Mouse (Mus musculus) megakaryocyte-erythroid progenitor cell, adult 5-6 weeks (primary cell): ENCODE measurements around the gene Nudt8. TPM values are rescaled to one million over a fixed set of nuclear protein-coding genes. Genes with fewer than 3 reads are reported as not detected.
"Not testable (repeated sequence)": the region's sequence is repeated elsewhere in the genome, so short reads cannot be mapped to it uniquely, and the experiment has no call there.

ENCODE experiments used
- ATAC-seq: replicated peaks from 2 replicates; pipeline ENCODE4 v1.8.0; 2016; ENCODE audit warnings: mild to moderate bottlenecking, inconsistent platforms; ENCODE audit not compliant: severe bottlenecking, poor library complexity, low FRiP score, low TSS enrichment
- total RNA-seq, 2 experiments: library from RNA; stranded (forward) in 1 of 2; stranded (reverse) in 1 of 2; fragments of 200-1000, 215-1000 nt in 1 of 2; fragments of >200 nt in 1 of 2; fragmentation: Nextera tagmentation in 1 of 2; gene quantifications; 2 replicates each; pipeline ENCODE4 v1.2.3; 2014 to 2017

Nudt8 gene
- total RNA-seq, 2 experiments from 2014 or later, result 21.1 to 21.5 TPM

- no peak for ATAC-seq
Measured at GRCm38 (mm10) chr19:4005091-4005490, 4.7 kb downstream of the Nudt8 start.

- ATAC-seq, result no peak
Measured at GRCm38 (mm10) chr19:4005971-4006370, 5.6 kb downstream of the Nudt8 start.

- ATAC-seq, result no peak
Measured at GRCm38 (mm10) chr19:4011086-4011485, 10.7 kb downstream of the Nudt8 start.

GRCm38 (mm10) chr19:4012432-4013022 is 12.1 kb downstream of the Nudt8 start, which contains the start of gene Ndufv1:
Gene Ndufv1, minus strand, starts transcription at chr19:4012806.
- ATAC-seq, result peak; percentile 97

GRCm38 (mm10) chr19:4013066-4013465 is 12.7 kb downstream of the Nudt8 start:
- peak; percentile 45 for ATAC-seq

GRCm38 (mm10) chr19:4014802-4015201 is 14.4 kb downstream of the Nudt8 start:
- ATAC-seq, result no peak

GRCm38 (mm10) chr19:4015635-4016034 is 15.3 kb downstream of the Nudt8 start:
- ATAC-seq, result no peak

- ATAC-seq, result no peak
Measured at GRCm38 (mm10) chr19:4017921-4018587, 17.7 kb downstream of the Nudt8 start.

GRCm38 (mm10) chr19:4018743-4019583 is 18.6 kb downstream of the Nudt8 start:
- ATAC-seq, result peak; percentile 95

- ATAC-seq, result no peak
Measured at GRCm38 (mm10) chr19:4023185-4023584, 22.8 kb downstream of the Nudt8 start.

GRCm38 (mm10) chr19:4027576-4027975 is 27.2 kb downstream of the Nudt8 start:
- no peak for ATAC-seq

GRCm38 (mm10) chr19:4032668-4033067 is 32.3 kb downstream of the Nudt8 start:
- ATAC-seq, result no peak

- ATAC-seq, result no peak
Measured at GRCm38 (mm10) chr19:4033298-4033697, 32.9 kb downstream of the Nudt8 start.

GRCm38 (mm10) chr19:4033742-4034141 is 33.4 kb downstream of the Nudt8 start:
- no peak for ATAC-seq

GRCm38 (mm10) chr19:4036327-4037045 is 36.1 kb downstream of the Nudt8 start:
- ATAC-seq, result no peak

GRCm38 (mm10) chr19:4037154-4037787 is 36.9 kb downstream of the Nudt8 start:
- not testable (repeated sequence) for ATAC-seq

GRCm38 (mm10) chr19:4037788-4038232 is 37.4 kb downstream of the Nudt8 start, which contains the start of gene Gstp1:
Gene Gstp1, minus strand, starts transcription at chr19:4037985.
- ATAC-seq, result peak; percentile 94

GRCm38 (mm10) chr19:4040941-4041340 is 40.6 kb downstream of the Nudt8 start:
- not testable (repeated sequence) for ATAC-seq

- not testable (repeated sequence) for ATAC-seq
Measured at GRCm38 (mm10) chr19:4041500-4041899, 41.1 kb downstream of the Nudt8 start.
